Mouse (Mus musculus) liver, embryonic 13.5 days (tissue): ENCODE measurements around the gene Ceacam1. TPM values are rescaled to one million over a fixed set of nuclear protein-coding genes. Genes with fewer than 3 reads are reported as not detected.

Experiments used
- polyA plus RNA-seq: library from polyadenylated mRNA; unstranded; fragments of >200 nt; fragmentation: Nextera tagmentation; extraction: Ambion mirVana; gene quantifications from 2 replicates; pipeline ENCODE4 v1.2.1, GENCODE M21; 2015

Ceacam1 gene
- polyA plus RNA-seq, 1 experiment from 2014 or later = 1.7 TPM

Other genes starting within 250 kb of the Ceacam1 start
- 6.2 and 6.3 TPM in 2 replicates for gene Gsk3a, start 239.8 kb downstream of the Ceacam1 start, polyA plus RNA-seq
- 4.3 TPM in 2 replicates for gene Erf, start 226.8 kb downstream of the Ceacam1 start, polyA plus RNA-seq
- 9.7 and 10.4 TPM in 2 replicates for gene Cic, start 209.9 kb downstream of the Ceacam1 start, polyA plus RNA-seq
- 29.3 and 31.6 TPM in 2 replicates for gene Pafah1b3, start 179.6 kb downstream of the Ceacam1 start, polyA plus RNA-seq
- gene Prr19, start 176.2 kb downstream of the Ceacam1 start, polyA plus RNA-seq = not detected in 2 replicates
- 0.10 TPM in 1 of 2 replicates, not detected in the other for gene Tmem145, start 171.5 kb downstream of the Ceacam1 start, polyA plus RNA-seq
- gene Megf8, start 160.4 kb downstream of the Ceacam1 start, polyA plus RNA-seq = 1.0 and 1.2 TPM in 2 replicates
- gene Cnfn, start 107.9 kb downstream of the Ceacam1 start, polyA plus RNA-seq = 0.15 TPM in 1 of 2 replicates, not detected in the other
- 2.4 and 2.7 TPM in 2 replicates for gene Lipe, start 78.9 kb downstream of the Ceacam1 start, polyA plus RNA-seq
- gene Cxcl17, start 64.7 kb downstream of the Ceacam1 start, polyA plus RNA-seq = not detected in 2 replicates
- gene Ceacam2, start 62.3 kb upstream of the Ceacam1 start, polyA plus RNA-seq = 0.03 TPM in 1 of 2 replicates, not detected in the other
- 0.32 TPM in 2 replicates for gene Erich4, start 138.3 kb upstream of the Ceacam1 start, polyA plus RNA-seq
- gene Dmac2, start 141.8 kb upstream of the Ceacam1 start, polyA plus RNA-seq = 10.4 and 11.3 TPM in 2 replicates
- gene B3gnt8, start 149.1 kb upstream of the Ceacam1 start, polyA plus RNA-seq = 2.1 and 2.2 TPM in 2 replicates
- 20.0 and 21.6 TPM in 2 replicates for gene Bckdha, start 181.4 kb upstream of the Ceacam1 start, polyA plus RNA-seq
- 62.3 and 68.8 TPM in 2 replicates for gene Exosc5, start 181.6 kb upstream of the Ceacam1 start, polyA plus RNA-seq
- gene Tmem91, start 197.6 kb upstream of the Ceacam1 start, polyA plus RNA-seq = 1.0 and 1.1 TPM in 2 replicates
- gene B9d2, start 203.2 kb upstream of the Ceacam1 start, polyA plus RNA-seq = 21.8 and 25.1 TPM in 2 replicates
- gene Tgfb1, start 209.4 kb upstream of the Ceacam1 start, polyA plus RNA-seq = 6.1 and 6.9 TPM in 2 replicates
- 8.8 and 10.7 TPM in 2 replicates for gene Ccdc97, start 241.5 kb upstream of the Ceacam1 start, polyA plus RNA-seq